Mouse (Mus musculus): ENCODE results near the gene Tspan4. TPM values are rescaled to one million over a fixed set of nuclear protein-coding genes. Genes with fewer than 3 reads are reported as not detected.

Tspan4 gene
- polyA plus RNA-seq, 1 experiment from 2014 or later = 58.9 TPM

- H3K9ac ChIP-seq (ENCODE audit: low read depth, low read length) = no peak overlapping the region
- H3K27me3 ChIP-seq (ENCODE audit: control insufficient read depth, insufficient read depth, low read length) = no peaks in the 10 kb centered on the region
- no peak overlapping the region for H3K4me3 ChIP-seq (ENCODE audit: low read depth, low read length)
- H3K27ac ChIP-seq (ENCODE audit: low read depth, low read length) = no peak overlapping the region
- H3K4me1 ChIP-seq (ENCODE audit: control insufficient read depth, insufficient read depth, low read length) = peaks cover 49% of the 10 kb centered on the region
- no peak overlapping the region for H3K4me2 ChIP-seq
- no peaks in the 10 kb centered on the region for H3K9me3 ChIP-seq (replicated peaks; ENCODE audit: control insufficient read depth, low read length)
- no peak for ATAC-seq (replicated peaks; ENCODE audit: insufficient number of reproducible peaks, low FRiP score, low TSS enrichment)
- WGBS (ENCODE audit: insufficient replicate concordance) = 83% methylated on average over 6 of the region's 6 CpGs
- H3K36me3 ChIP-seq (ENCODE audit: control insufficient read depth, insufficient read depth, low read length) = peaks cover 22% of the 10 kb centered on the region
Observed at GRCm38 (mm10) chr7:141472763-141473162, 2.3 kb upstream of the Tspan4 start.

DNA sequence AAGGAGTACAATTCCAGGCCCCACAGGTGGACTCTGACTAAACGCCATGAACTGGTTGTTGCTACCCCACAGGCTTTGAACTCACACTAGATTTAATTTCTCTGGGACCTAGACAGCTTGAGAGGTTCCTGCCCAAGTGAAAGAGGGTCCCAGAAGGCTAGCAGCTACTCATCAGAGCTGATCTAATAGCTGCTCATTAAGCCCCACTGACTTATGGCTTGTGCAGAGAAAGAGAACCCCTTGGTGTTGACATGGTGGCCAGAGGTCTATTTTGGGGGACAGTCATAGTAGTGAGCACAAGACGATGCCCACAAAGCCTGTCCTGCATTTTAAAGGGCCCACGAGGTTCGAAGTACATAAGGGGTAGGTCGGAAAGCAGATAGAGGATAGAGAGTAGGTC lies 880 bp upstream of the Tspan4 start:
- Histone ChIP-seq H3K9me3 (replicated peaks; ENCODE audit: control insufficient read depth, low read length) (no peaks in the 10 kb centered on the region), H3K27me3 (ENCODE audit: control insufficient read depth, insufficient read depth, low read length) (no peaks in the 10 kb centered on the region), H3K36me3 (ENCODE audit: control insufficient read depth, insufficient read depth, low read length) (peaks cover 22% of the 10 kb centered on the region), H3K27ac (ENCODE audit: low read depth, low read length) (no peak overlapping the region), H3K4me2 (peak overlapping the region; percentile 97), H3K4me1 (ENCODE audit: control insufficient read depth, insufficient read depth, low read length) (peaks cover 44% of the 10 kb centered on the region), H3K4me3 (ENCODE audit: low read depth, low read length) (peak overlapping the region; percentile 85), H3K9ac (ENCODE audit: low read depth, low read length) (peak overlapping the region; percentile 97)
- 9% methylated on average over 5 of the region's 5 CpGs for WGBS (ENCODE audit: insufficient replicate concordance)
- ATAC-seq (replicated peaks; ENCODE audit: insufficient number of reproducible peaks, low FRiP score, low TSS enrichment) = no peak

DNA sequence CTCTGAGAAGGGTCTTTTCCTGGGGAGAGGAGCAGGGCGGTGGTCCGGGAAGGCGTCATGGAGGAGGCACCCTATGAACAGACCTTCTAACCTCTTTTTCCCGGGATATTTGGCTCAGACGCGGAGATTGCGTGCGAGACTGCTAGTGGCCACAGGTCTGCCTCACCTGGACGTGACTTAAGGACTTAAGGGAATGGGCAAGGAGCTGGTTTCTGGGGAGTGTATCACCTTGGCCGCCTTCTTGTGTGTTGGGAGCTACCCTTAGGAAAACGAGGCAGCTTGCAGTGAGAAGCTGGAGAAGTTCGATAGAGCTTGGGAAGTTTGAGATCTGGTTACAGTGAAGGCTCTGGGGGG lies 742 bp downstream of the Tspan4 start:
- Histone ChIP-seq H3K27me3 (ENCODE audit: control insufficient read depth, insufficient read depth, low read length) (no peaks in the 10 kb centered on the region), H3K27ac (ENCODE audit: low read depth, low read length) (peak overlapping the region; percentile 79), H3K9ac (ENCODE audit: low read depth, low read length) (peak overlapping the region; percentile 97), H3K36me3 (ENCODE audit: control insufficient read depth, insufficient read depth, low read length) (peaks cover 13% of the 10 kb centered on the region), H3K4me1 (ENCODE audit: control insufficient read depth, insufficient read depth, low read length) (peaks cover 38% of the 10 kb centered on the region), H3K4me2 (peak overlapping the region; percentile 97), H3K9me3 (replicated peaks; ENCODE audit: control insufficient read depth, low read length) (no peaks in the 10 kb centered on the region), H3K4me3 (ENCODE audit: low read depth, low read length) (peak overlapping the region; percentile 85)
- under 1% methylated on average over 12 of the region's 12 CpGs for WGBS (ENCODE audit: insufficient replicate concordance)
- ATAC-seq (replicated peaks; ENCODE audit: insufficient number of reproducible peaks, low FRiP score, low TSS enrichment) = no peak

- Histone ChIP-seq H3K9ac (ENCODE audit: low read depth, low read length) (peak overlapping the region; percentile 97), H3K36me3 (ENCODE audit: control insufficient read depth, insufficient read depth, low read length) (peaks cover 8% of the 10 kb centered on the region; the same call in 1 of the 2 replicates), H3K4me2 (peak overlapping the region; percentile 97), H3K4me3 (ENCODE audit: low read depth, low read length) (peak overlapping the region; percentile 85), H3K4me1 (ENCODE audit: control insufficient read depth, insufficient read depth, low read length) (peaks cover 44% of the 10 kb centered on the region), H3K27me3 (ENCODE audit: control insufficient read depth, insufficient read depth, low read length) (peaks cover 3% of the 10 kb centered on the region; the same call in 1 of the 2 replicates), H3K9me3 (replicated peaks; ENCODE audit: control insufficient read depth, low read length) (no peaks in the 10 kb centered on the region), H3K27ac (ENCODE audit: low read depth, low read length) (peak overlapping the region; percentile 79)
- WGBS (ENCODE audit: insufficient replicate concordance) = 0% methylated on average over 16 of the region's 17 CpGs
- peak; percentile 53 for ATAC-seq (replicated peaks; ENCODE audit: insufficient number of reproducible peaks, low FRiP score, low TSS enrichment)
Observed at GRCm38 (mm10) chr7:141476226-141476980, 1.4 kb downstream of the Tspan4 start.

GRCm38 (mm10) chr7:141476981-141477370 lies 1.9 kb downstream of the Tspan4 start:
- no peak for ATAC-seq (replicated peaks; ENCODE audit: insufficient number of reproducible peaks, low FRiP score, low TSS enrichment)
- Histone ChIP-seq H3K9me3 (replicated peaks; ENCODE audit: control insufficient read depth, low read length) (no peaks in the 10 kb centered on the region), H3K9ac (ENCODE audit: low read depth, low read length) (peak overlapping the region; percentile 97), H3K27ac (ENCODE audit: low read depth, low read length) (peak overlapping the region; percentile 79), H3K36me3 (ENCODE audit: control insufficient read depth, insufficient read depth, low read length) (peaks cover 7% of the 10 kb centered on the region; the same call in 1 of the 2 replicates), H3K4me2 (peak overlapping the region; percentile 97), H3K4me1 (ENCODE audit: control insufficient read depth, insufficient read depth, low read length) (peaks cover 44% of the 10 kb centered on the region), H3K4me3 (ENCODE audit: low read depth, low read length) (peak overlapping the region; percentile 85), H3K27me3 (ENCODE audit: control insufficient read depth, insufficient read depth, low read length) (peaks cover 3% of the 10 kb centered on the region; the same call in 1 of the 2 replicates)
- WGBS (ENCODE audit: insufficient replicate concordance) = 10% methylated on average over 7 of the region's 7 CpGs

DNA sequence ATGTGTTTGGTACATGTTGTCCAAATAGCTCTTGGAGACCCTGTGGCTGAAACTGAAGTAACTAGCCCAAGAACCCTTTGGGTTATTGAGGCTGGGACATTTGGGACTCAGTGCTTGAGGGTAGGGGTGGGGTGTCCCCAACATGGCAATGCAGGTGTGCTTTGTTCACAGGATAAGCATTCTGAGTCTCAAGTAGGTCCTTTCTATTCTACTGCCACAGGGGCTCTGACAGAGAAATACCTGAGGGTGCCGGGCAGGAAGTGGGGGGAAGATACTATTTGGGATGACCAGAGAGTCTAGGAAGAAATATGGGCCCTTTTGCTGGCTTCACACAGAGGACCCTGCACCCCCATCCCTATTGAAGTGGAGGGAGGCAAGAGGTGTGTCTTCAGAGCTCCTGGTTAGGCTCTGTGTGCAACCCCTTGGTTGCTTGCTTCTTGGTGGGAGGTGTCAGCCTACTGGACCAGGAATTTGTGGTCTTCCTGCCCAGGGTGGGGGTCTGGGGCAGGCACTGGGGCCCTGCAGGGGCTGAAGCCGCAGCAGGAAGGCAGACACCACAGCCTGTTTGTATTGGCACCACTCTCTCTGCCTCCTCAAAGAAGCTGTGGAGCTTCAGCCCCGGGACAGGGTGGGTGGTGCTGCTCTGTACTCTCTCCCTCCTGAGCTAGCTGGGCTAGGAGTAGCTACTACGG lies 2.7 kb downstream of the Tspan4 start:
- 0 out of 2 replicates have a peak, but pooled peaks cover 1% of the 10 kb centered on the region for H3K36me3 ChIP-seq (ENCODE audit: control insufficient read depth, insufficient read depth, low read length)
- peak overlapping the region; percentile 97 for H3K4me2 ChIP-seq
- 0 out of 2 replicates have a peak overlapping the region, but pooled peaks have one; percentile 85 for H3K4me3 ChIP-seq (ENCODE audit: low read depth, low read length)
- H3K9me3 ChIP-seq (replicated peaks; ENCODE audit: control insufficient read depth, low read length) = no peaks in the 10 kb centered on the region
- 50% methylated on average over 4 of the region's 4 CpGs for WGBS (ENCODE audit: insufficient replicate concordance)
- ATAC-seq (replicated peaks; ENCODE audit: insufficient number of reproducible peaks, low FRiP score, low TSS enrichment) = peak; percentile 8; the same call in 1 of the 2 replicates
- peaks cover 10% of the 10 kb centered on the region for H3K27me3 ChIP-seq (ENCODE audit: control insufficient read depth, insufficient read depth, low read length)
- peak overlapping the region; percentile 97 for H3K9ac ChIP-seq (ENCODE audit: low read depth, low read length)
- peak overlapping the region; percentile 79 for H3K27ac ChIP-seq (ENCODE audit: low read depth, low read length)
- H3K4me1 ChIP-seq (ENCODE audit: control insufficient read depth, insufficient read depth, low read length) = peaks cover 51% of the 10 kb centered on the region

GRCm38 (mm10) chr7:141478270-141478748 lies 3.3 kb downstream of the Tspan4 start:
- H3K27me3 ChIP-seq (ENCODE audit: control insufficient read depth, insufficient read depth, low read length) = peaks cover 16% of the 10 kb centered on the region
- ATAC-seq (replicated peaks; ENCODE audit: insufficient number of reproducible peaks, low FRiP score, low TSS enrichment) = no peak
- H3K9ac ChIP-seq (ENCODE audit: low read depth, low read length) = peak overlapping the region; percentile 59
- H3K27ac ChIP-seq (ENCODE audit: low read depth, low read length) = peak overlapping the region; percentile 79
- peaks cover 51% of the 10 kb centered on the region for H3K4me1 ChIP-seq (ENCODE audit: control insufficient read depth, insufficient read depth, low read length)
- 48% methylated on average over 5 of the region's 5 CpGs for WGBS (ENCODE audit: insufficient replicate concordance)
- no peaks in the 10 kb centered on the region for H3K36me3 ChIP-seq (ENCODE audit: control insufficient read depth, insufficient read depth, low read length)
- H3K4me3 ChIP-seq (ENCODE audit: low read depth, low read length) = 0 out of 2 replicates have a peak overlapping the region, but pooled peaks have one; percentile 8
- peak overlapping the region; percentile 97 for H3K4me2 ChIP-seq
- H3K9me3 ChIP-seq (replicated peaks; ENCODE audit: control insufficient read depth, low read length) = no peaks in the 10 kb centered on the region

- Histone ChIP-seq H3K4me2 (peak overlapping the region; percentile 94), H3K4me1 (ENCODE audit: control insufficient read depth, insufficient read depth, low read length) (peaks cover 40% of the 10 kb centered on the region), H3K27me3 (ENCODE audit: control insufficient read depth, insufficient read depth, low read length) (peaks cover 17% of the 10 kb centered on the region), H3K36me3 (ENCODE audit: control insufficient read depth, insufficient read depth, low read length) (no peaks in the 10 kb centered on the region), H3K4me3 (ENCODE audit: low read depth, low read length) (peak overlapping the region; percentile 62), H3K9me3 (replicated peaks; ENCODE audit: control insufficient read depth, low read length) (no peaks in the 10 kb centered on the region), H3K9ac (ENCODE audit: low read depth, low read length) (no peak overlapping the region), H3K27ac (ENCODE audit: low read depth, low read length) (no peak overlapping the region)
- WGBS (ENCODE audit: insufficient replicate concordance) = 14% methylated on average over 10 of the region's 10 CpGs
- ATAC-seq (replicated peaks; ENCODE audit: insufficient number of reproducible peaks, low FRiP score, low TSS enrichment) = peak; percentile 18; the same call in 1 of the 2 replicates
Observed at GRCm38 (mm10) chr7:141480842-141481497, 5.9 kb downstream of the Tspan4 start.

All from heart, embryonic 11.5 days (tissue).